Mouse (Mus musculus) forebrain, embryonic 11.5 days (tissue): ENCODE data around the gene Tmem14c. TPM values are rescaled to one million over a fixed set of nuclear protein-coding genes. Genes with fewer than 3 reads are reported as not detected.

Source experiments
- ATAC-seq: fragments of 200-750 bp; cut with Nextera tagmentation; replicated peaks from 2 replicates; pipeline ENCODE4 v1.8.0; 2017; ENCODE audit warnings: moderate TSS enrichment; ENCODE audit not compliant: low FRiP score
- DNase-seq: peaks from one replicate; pipeline ENCODE4 v3.0.0-alpha.2; 2017; ENCODE audit warnings: low spot score
- H3K27ac ChIP-seq: fragments of 300-500 bp; sonication (generic); 2 replicates; pipeline ENCODE4 v1.5.1; 2014; ENCODE audit warnings: low read depth, low read length
- H3K27me3 ChIP-seq: fragments of 300-500 bp; sonication (generic); 2 replicates; pipeline ENCODE4 v1.6.1; 2014; ENCODE audit warnings: mild to moderate bottlenecking, low read length, mixed read lengths; ENCODE audit not compliant: control insufficient read depth, insufficient read depth
- H3K36me3 ChIP-seq: fragments of 300-500 bp; sonication (generic); 2 replicates; pipeline ENCODE4 v1.6.1; 2014; ENCODE audit warnings: mild to moderate bottlenecking, low read length, moderate library complexity, mixed read lengths; ENCODE audit not compliant: control insufficient read depth, insufficient read depth
- H3K4me1 ChIP-seq: fragments of 300-500 bp; sonication (generic); replicated peaks from 2 replicates; pipeline ENCODE4 v1.6.1; 2014; ENCODE audit warnings: low read length, mixed read lengths; ENCODE audit not compliant: control insufficient read depth, insufficient read depth
- H3K4me2 ChIP-seq: fragments of 300-500 bp; sonication (generic); 2 replicates; pipeline ENCODE4 v1.6.1; 2014; ENCODE audit warnings: low read depth, mild to moderate bottlenecking, low read length, moderate library complexity, mixed read lengths; ENCODE audit not compliant: severe bottlenecking
- H3K4me3 ChIP-seq: fragments of 300-500 bp; sonication (generic); 2 replicates; pipeline ENCODE4 v1.5.1; 2014; ENCODE audit warnings: low read depth, low read length
- H3K9ac ChIP-seq: fragments of 300-500 bp; sonication (generic); 2 replicates; pipeline ENCODE4 v1.6.1; 2014; ENCODE audit warnings: low read length
- H3K9me3 ChIP-seq: fragments of 300-500 bp; sonication (generic); 2 replicates; pipeline ENCODE4 v1.6.1; 2016; ENCODE audit warnings: low read length, mixed read lengths; ENCODE audit not compliant: control insufficient read depth
- WGBS: fragments of 180-500 bp; shearing (Covaris S2); extraction: QIAGEN DNeasy Blood & Tissue Kit; methylation state at CpG from one replicate; pipeline ENCODE4 v1.1.7; 2014; 5-methylcytosine and 5-hydroxymethylcytosine counted together
- polyA plus RNA-seq: library from polyadenylated mRNA; unstranded; fragments of >200 nt; fragmentation: Nextera tagmentation; extraction: Ambion mirVana; gene quantifications from 2 replicates; pipeline ENCODE4 v1.2.1, GENCODE M21; 2014

Gene Tmem14c
- polyA plus RNA-seq, 1 experiment from 2014 or later = 168 TPM

GRCm38 (mm10) chr13:41051965-41052364, 35.9 kb downstream of the Tmem14c start:
- DNase-seq = peak; percentile 59
- H3K4me2 ChIP-seq = peak overlapping the region; percentile 26; the same call in 1 of the 2 replicates

GRCm38 (mm10) chr13:41067618-41068017, 51.5 kb downstream of the Tmem14c start:
- Histone ChIP-seq H3K4me3 (no peak overlapping the region), H3K36me3 (no peaks in the 10 kb centered on the region), H3K9me3 (no peaks in the 10 kb centered on the region), H3K4me1 (no peaks in the 10 kb centered on the region), H3K9ac (no peak overlapping the region), H3K4me2 (no peak overlapping the region), H3K27me3 (no peaks in the 10 kb centered on the region), H3K27ac (no peak overlapping the region)
- ATAC-seq (no peak), DNase-seq (no peak)
- 97% methylated on average over 4 of the region's 4 CpGs for WGBS

More at GRCm38 (mm10) chr13:41051965-41052364, 35.9 kb downstream of the Tmem14c start:
- peak; percentile 70 for ATAC-seq
- Histone ChIP-seq H3K27me3 (peaks cover 17% of the 10 kb centered on the region), H3K36me3 (no peaks in the 10 kb centered on the region), H3K4me3 (no peak overlapping the region), H3K4me1 (0 out of 2 replicates have a peak, but pooled peaks cover 2% of the 10 kb centered on the region), H3K27ac (no peak overlapping the region), H3K9ac (no peak overlapping the region), H3K9me3 (no peaks in the 10 kb centered on the region)
- 16% methylated on average over 5 of the region's 5 CpGs for WGBS

GRCm38 (mm10) chr13:41071617-41072016, 55.5 kb downstream of the Tmem14c start:
- Histone ChIP-seq H3K4me3 (no peak overlapping the region), H3K4me1 (no peaks in the 10 kb centered on the region), H3K36me3 (no peaks in the 10 kb centered on the region), H3K9ac (no peak overlapping the region), H3K27me3 (no peaks in the 10 kb centered on the region), H3K4me2 (no peak overlapping the region), H3K27ac (no peak overlapping the region), H3K9me3 (no peaks in the 10 kb centered on the region)
- WGBS = 92% methylated on average over 11 of the region's 11 CpGs
- no peak for DNase-seq
- no peak for ATAC-seq

Other genes starting within 250 kb of the Tmem14c start
- 2.8 and 3.8 TPM in 2 replicates for gene Gcnt2, start 156.5 kb upstream of the Tmem14c start, polyA plus RNA-seq
- 88.4 and 92.0 TPM in 2 replicates for gene Pak1ip1, start 15.3 kb upstream of the Tmem14c start, polyA plus RNA-seq
- 0.87 and 1.6 TPM in 2 replicates for gene Mak, start 63.4 kb downstream of the Tmem14c start, polyA plus RNA-seq
- not detected in 2 replicates for gene Gcm2, start 94.7 kb downstream of the Tmem14c start, polyA plus RNA-seq
- gene Sycp2l, start 98.0 kb downstream of the Tmem14c start, polyA plus RNA-seq = not detected in 2 replicates
- 52.8 and 55.4 TPM in 2 replicates for gene Elovl2, start 204.1 kb downstream of the Tmem14c start, polyA plus RNA-seq
- gene Smim13, start 233.6 kb downstream of the Tmem14c start, polyA plus RNA-seq = 13.1 and 14.3 TPM in 2 replicates